Comparison of ENCODE assay signal across 7 mouse cellular contexts in genomic region chr12:4593166-4593929, GRCm38 (mm10). TPM values are rescaled to one million over a fixed set of nuclear protein-coding genes. Genes with fewer than 3 reads are reported as not detected.
DNase-seq lines count a peak whose midpoint lies in the region; ATAC-seq lines count a peak whose summit lies in the region.

No protein-coding gene starts in this region.

- no peaks in the 10 kb centered on the region for H3K9me3 ChIP-seq in hindbrain, embryonic 16.5 days (ENCODE audit: control insufficient read depth, low read length)
- no peaks in the 10 kb centered on the region for H3K9me3 ChIP-seq in limb, embryonic 13.5 days
- H3K9me3 ChIP-seq in midbrain, embryonic 13.5 days: no peaks in the 10 kb centered on the region

- under 1% methylated on average over 19 of the region's 80 CpGs for WGBS in hindbrain, embryonic 16.5 days
- WGBS in limb, embryonic 13.5 days: 1% methylated on average over 35 of the region's 80 CpGs
- under 1% methylated on average over 61 of the region's 80 CpGs for WGBS in midbrain, embryonic 13.5 days

- H3K36me3 ChIP-seq in hindbrain, embryonic 16.5 days (ENCODE audit: control insufficient read depth, insufficient read depth, low read length): no peaks in the 10 kb centered on the region
- H3K36me3 ChIP-seq in limb, embryonic 13.5 days: no peaks in the 10 kb centered on the region
- no peaks in the 10 kb centered on the region for H3K36me3 ChIP-seq in midbrain, embryonic 13.5 days

- peak; percentile 62 for DNase-seq in T-cell, adult 2 months (ENCODE audit: low spot score)
- peak; percentile 36 for DNase-seq in cerebellum, adult 9-10 months
- DNase-seq in spleen, adult 12 weeks (ENCODE audit: low spot score): peak; percentile 56

- H3K9ac ChIP-seq in hindbrain, embryonic 16.5 days (ENCODE audit: low read depth, low read length): peak overlapping the region; percentile 89
- H3K9ac ChIP-seq in limb, embryonic 13.5 days: peak overlapping the region; percentile 86
- H3K9ac ChIP-seq in midbrain, embryonic 13.5 days (replicated peaks): peak overlapping the region; percentile 82

- H3K4me2 ChIP-seq in hindbrain, embryonic 16.5 days (ENCODE audit: low read length): peak overlapping the region; percentile 87
- peak overlapping the region; percentile 77 for H3K4me2 ChIP-seq in limb, embryonic 13.5 days (replicated peaks)
- H3K4me2 ChIP-seq in midbrain, embryonic 13.5 days (replicated peaks): peak overlapping the region; percentile 82

- no peaks in the 10 kb centered on the region for H3K27me3 ChIP-seq in hindbrain, embryonic 16.5 days (replicated peaks; ENCODE audit: control insufficient read depth, insufficient read depth, low read length)
- no peaks in the 10 kb centered on the region for H3K27me3 ChIP-seq in limb, embryonic 13.5 days
- no peaks in the 10 kb centered on the region; the same call in 1 of the 2 replicates for H3K27me3 ChIP-seq in midbrain, embryonic 13.5 days

- peak overlapping the region; percentile 77; the same call in 1 of the 2 replicates for H3K27ac ChIP-seq in hindbrain, embryonic 16.5 days (ENCODE audit: low read depth, low read length)
- H3K27ac ChIP-seq in limb, embryonic 13.5 days: peak overlapping the region; percentile 61; the same call in 1 of the 2 replicates
- H3K27ac ChIP-seq in midbrain, embryonic 13.5 days: peak overlapping the region; percentile 56

- H3K4me3 ChIP-seq in hindbrain, embryonic 16.5 days (ENCODE audit: low read length): peak overlapping the region; percentile 97
- H3K4me3 ChIP-seq in limb, embryonic 13.5 days: peak overlapping the region; percentile 88
- peak overlapping the region; percentile 89 for H3K4me3 ChIP-seq in midbrain, embryonic 13.5 days (replicated peaks)

- H3K4me1 ChIP-seq in hindbrain, embryonic 16.5 days (ENCODE audit: control insufficient read depth, insufficient read depth, low read depth, low read length): peaks cover 5% of the 10 kb centered on the region
- peaks cover 16% of the 10 kb centered on the region for H3K4me1 ChIP-seq in limb, embryonic 13.5 days
- peaks cover 12% of the 10 kb centered on the region for H3K4me1 ChIP-seq in midbrain, embryonic 13.5 days (replicated peaks)

- ATAC-seq in frontal cortex, adult (ENCODE audit: low TSS enrichment): peak; percentile 47
- ATAC-seq in hindbrain, embryonic 16.5 days: peak; percentile 82
- peak; percentile 66; the same call in 1 of the 2 replicates for ATAC-seq in limb, embryonic 13.5 days (ENCODE audit: low FRiP score, low read depth)
- peak; percentile 82 for ATAC-seq in midbrain, embryonic 13.5 days

RNA-seq across cellular contexts. Expression of gene Gm3625, which starts 0.6 kb away (rescaled TPM):
- not detected in 2 replicates for polyA plus RNA-seq in hindbrain, embryonic 16.5 days (2015; fragmentation: Nextera tagmentation; extraction: Ambion mirVana)
- polyA plus RNA-seq in limb, embryonic 13.5 days (2015; fragmentation: Nextera tagmentation; extraction: Ambion mirVana): not detected in 2 replicates
- polyA plus RNA-seq in midbrain, embryonic 13.5 days (2015; fragmentation: Nextera tagmentation; extraction: Ambion mirVana): not detected in 2 replicates

RNA-seq across cellular contexts. Expression of gene Itsn2, which starts 0.9 kb away (rescaled TPM):
- polyA plus RNA-seq in hindbrain, embryonic 16.5 days (2015; fragmentation: Nextera tagmentation; extraction: Ambion mirVana): 22.0 and 24.4 TPM in 2 replicates
- polyA plus RNA-seq in limb, embryonic 13.5 days (2015; fragmentation: Nextera tagmentation; extraction: Ambion mirVana): 33.0 and 35.8 TPM in 2 replicates
- 16.7 and 17.3 TPM in 2 replicates for polyA plus RNA-seq in midbrain, embryonic 13.5 days (2015; fragmentation: Nextera tagmentation; extraction: Ambion mirVana)

Comparison
In these comparisons a context has a peak if more than half of its experiments do, and no peak if none do; other contexts are left out.
1. Peak in every context shown above with its lines: DNase-seq, ATAC-seq, H3K4me3 ChIP-seq and H3K27ac ChIP-seq.